Mouse (Mus musculus): Measurements from ENCODE around the gene Cuta. TPM values are rescaled to one million over a fixed set of nuclear protein-coding genes. Genes with fewer than 3 reads are reported as not detected.
"Not testable (repeated sequence)": the region's sequence is repeated elsewhere in the genome, so short reads cannot be mapped to it uniquely, and the experiment has no call there.

Cuta gene
- total RNA-seq (2021): 100 to 1,000 TPM; 102 to 105 TPM

- intact Hi-C loops (cut with DNase I): no loop called here
- DNase-seq: peak; percentile 100
Observed at GRCm38 (mm10) chr17:26939178-26939972, at the start of gene Cuta. Gene Cuta (minus strand): TSS chr17:26939569.

GRCm38 (mm10) chr17:26985503-26986179 lies 46.3 kb upstream of the Cuta start:
- DNase-seq: no peak
- intact Hi-C loops (cut with DNase I): no loop called here

- intact Hi-C loops (cut with DNase I): no loop called here
- peak; percentile 45 to 46 for DNase-seq
Observed at GRCm38 (mm10) chr17:26983382-26983781, 44.0 kb upstream of the Cuta start.

- no peak for DNase-seq
- intact Hi-C loops (cut with DNase I): no loop called here
Observed at GRCm38 (mm10) chr17:26981050-26981449, 41.7 kb upstream of the Cuta start.

GRCm38 (mm10) chr17:26979426-26979825 lies 40.1 kb upstream of the Cuta start:
- DNase-seq: no peak
- intact Hi-C loops (cut with DNase I): no loop called here

- intact Hi-C loops (cut with DNase I); DNase-seq: not testable (repeated sequence)
Observed at GRCm38 (mm10) chr17:26977354-26977753, 38.0 kb upstream of the Cuta start.

GRCm38 (mm10) chr17:26975415-26975814 lies 36.0 kb upstream of the Cuta start:
- no peak for DNase-seq
- intact Hi-C loops (cut with DNase I): no loop called here

- DNase-seq: no peak
- intact Hi-C loops (cut with DNase I): no loop called here
Observed at GRCm38 (mm10) chr17:26974547-26974946, 35.2 kb upstream of the Cuta start.

GRCm38 (mm10) chr17:26972703-26973574 lies 33.6 kb upstream of the Cuta start, which contains the start of gene Zbtb9:
Gene Zbtb9 (plus strand): TSS chr17:26973167.
- DNase-seq: peak; percentile 96 to 97
- intact Hi-C loops (cut with DNase I): no loop called here

GRCm38 (mm10) chr17:26972107-26972506 lies 32.7 kb upstream of the Cuta start:
- intact Hi-C loops (cut with DNase I): no loop called here
- no peak for DNase-seq

- DNase-seq: no peak
- intact Hi-C loops (cut with DNase I): no loop called here
Observed at GRCm38 (mm10) chr17:26971247-26971905, 32.0 kb upstream of the Cuta start.

GRCm38 (mm10) chr17:26970221-26970620 lies 30.9 kb upstream of the Cuta start:
- intact Hi-C loops (cut with DNase I): no loop called here
- DNase-seq: no peak

GRCm38 (mm10) chr17:26969257-26969656 lies 29.9 kb upstream of the Cuta start:
- no peak for DNase-seq
- intact Hi-C loops (cut with DNase I): no loop called here

- intact Hi-C loops (cut with DNase I): no loop called here
- DNase-seq: no peak
Observed at GRCm38 (mm10) chr17:26968200-26968611, 28.8 kb upstream of the Cuta start.

- DNase-seq: no peak
- intact Hi-C loops (cut with DNase I): no loop called here
Observed at GRCm38 (mm10) chr17:26967477-26967876, 28.1 kb upstream of the Cuta start.

- no peak for DNase-seq
- intact Hi-C loops (cut with DNase I): no loop called here
Observed at GRCm38 (mm10) chr17:26966993-26967392, 27.6 kb upstream of the Cuta start.

GRCm38 (mm10) chr17:26961572-26962240 lies 22.3 kb upstream of the Cuta start:
- DNase-seq: no peak
- intact Hi-C loops (cut with DNase I): no loop called here

- DNase-seq: no peak
- intact Hi-C loops (cut with DNase I): no loop called here
Observed at GRCm38 (mm10) chr17:26959815-26960214, 20.4 kb upstream of the Cuta start.

- DNase-seq: no peak
- intact Hi-C loops (cut with DNase I): no loop called here
Observed at GRCm38 (mm10) chr17:26958880-26959279, 19.5 kb upstream of the Cuta start.

GRCm38 (mm10) chr17:26957872-26958271 lies 18.5 kb upstream of the Cuta start:
- intact Hi-C loops (cut with DNase I): no loop called here
- no peak for DNase-seq

All from heart, postnatal 10 days (tissue).